Mouse (Mus musculus): Measurements from ENCODE around the gene Bax.
A peak's percentile ranks its signal among the peaks of the same experiment; 100 is the strongest.
"Not testable (repeated sequence)": the region's sequence is repeated elsewhere in the genome, so short reads cannot be mapped to it uniquely, and the experiment has no call there.

Gene Bax

GRCm38 (mm10) chr7:45466283-45467089, at the start of gene Bax:
TSS of gene Bax (minus strand) at chr7:45466898.
- peak; percentile 98 for DNase-seq

DNA sequence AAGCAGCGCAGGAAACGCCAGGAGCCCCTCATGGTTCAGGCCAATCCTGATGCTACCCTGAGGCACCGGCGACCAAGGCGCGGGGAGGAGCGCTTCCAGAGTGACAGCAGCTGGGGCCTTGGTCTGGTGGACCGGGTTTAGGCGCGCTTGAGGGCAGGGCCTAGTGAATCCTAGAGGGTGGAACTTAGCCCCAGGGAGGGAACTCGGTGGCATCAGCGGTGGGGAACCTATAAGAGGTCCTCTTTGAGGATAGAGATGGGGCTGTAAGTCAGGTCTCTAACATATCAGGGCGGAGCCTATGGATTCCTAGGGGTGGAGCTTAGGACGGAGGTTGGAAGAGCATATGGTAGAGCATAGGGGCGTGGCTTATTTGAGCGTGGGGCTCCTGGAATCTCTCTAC, 48.7 kb upstream of the Bax start:
- no peak for DNase-seq

- DNase-seq: no peak
These were observed 47.7 kb upstream of the Bax start for GRCm38 (mm10) chr7:45514411-45514810.

DNA sequence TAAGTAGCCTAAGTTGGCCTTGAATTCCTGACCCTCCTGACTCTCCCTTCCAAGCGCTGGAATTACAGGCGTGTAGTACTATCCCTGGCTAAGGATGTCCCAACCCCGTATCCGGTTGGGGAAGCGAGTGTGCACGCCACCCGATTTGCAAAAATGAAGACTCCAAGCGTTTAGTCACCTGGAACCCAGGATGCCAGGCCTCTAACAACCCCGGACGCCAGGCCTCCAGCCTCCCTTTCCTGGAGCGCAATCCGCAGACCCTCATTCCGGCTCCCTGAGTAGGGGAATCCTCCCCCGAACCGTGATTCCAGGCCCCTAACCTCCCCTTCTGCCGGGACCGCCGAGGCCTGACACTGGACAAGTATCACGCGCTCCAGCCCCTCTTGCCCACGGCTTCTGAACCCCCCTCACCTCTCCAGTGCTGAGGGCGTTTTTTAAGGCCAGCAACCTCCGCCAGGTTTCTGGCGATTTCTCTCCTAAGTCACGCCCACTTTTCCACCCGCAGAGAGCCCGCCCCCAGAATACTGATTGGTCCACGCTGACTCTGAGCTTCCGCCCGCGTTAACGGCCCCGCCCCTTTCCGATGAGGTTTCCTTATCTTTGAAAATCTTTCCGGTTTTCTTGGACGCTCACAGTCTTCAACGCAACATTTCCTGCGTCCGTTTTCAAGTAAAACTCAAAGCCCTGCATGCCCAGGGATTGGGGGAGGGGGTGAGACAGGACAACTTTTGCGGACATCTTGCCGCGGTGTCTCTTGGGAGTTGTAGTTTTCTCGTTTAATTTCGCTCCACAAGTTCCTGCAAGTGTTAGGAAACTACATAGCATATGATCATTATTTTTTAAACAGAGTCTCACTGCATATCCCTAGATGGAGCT, 43.5 kb upstream of the Bax start, which contains the start of gene Nucb1:
TSS of gene Nucb1 (minus strand) at position 495 of the 876 bp plus-strand sequence.
- peak; percentile 88 for DNase-seq

- no peak for DNase-seq
These were observed 42.6 kb upstream of the Bax start for GRCm38 (mm10) chr7:45509181-45509882.

DNA sequence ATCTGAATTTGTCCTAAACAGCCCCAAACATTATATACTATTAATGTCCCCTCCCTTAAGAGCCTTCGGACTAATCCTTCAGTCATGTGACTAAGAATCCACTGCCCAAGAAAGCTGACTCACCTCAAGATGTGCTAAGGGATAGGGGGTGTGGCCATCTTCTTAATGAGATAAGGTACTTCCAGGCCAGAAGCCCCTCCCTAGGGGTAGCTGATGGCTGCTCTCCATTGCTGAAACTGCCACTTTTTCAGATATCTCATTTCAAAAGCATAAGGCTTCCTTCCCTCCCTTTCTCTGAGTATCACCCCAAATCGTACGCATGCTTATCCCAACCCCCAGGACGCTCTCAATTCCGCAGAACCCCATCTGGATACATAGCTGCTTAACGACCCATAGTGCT, 41.9 kb upstream of the Bax start:
- no peak for DNase-seq

DNA sequence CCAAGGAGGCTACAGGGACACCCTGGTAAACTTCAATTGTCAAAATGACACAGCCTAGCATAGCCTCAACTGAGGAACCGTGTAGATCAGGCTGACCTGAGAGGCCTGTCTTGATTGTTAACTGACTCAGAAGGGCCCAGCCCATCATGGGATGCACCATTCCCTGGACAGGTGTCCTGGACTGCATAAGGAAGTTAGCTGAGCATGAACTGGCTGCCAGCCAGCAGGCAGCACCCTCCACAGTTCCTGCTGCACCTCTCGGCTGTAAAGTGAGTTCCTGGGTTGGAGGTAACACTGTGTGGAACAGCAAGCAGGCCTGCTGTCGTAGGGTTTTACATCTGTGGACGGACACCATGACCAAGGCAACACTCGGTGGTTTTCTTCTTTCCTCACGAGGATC, 40.9 kb upstream of the Bax start:
- no peak for DNase-seq

GRCm38 (mm10) chr7:45498427-45498826, 31.7 kb upstream of the Bax start:
- no peak for DNase-seq

- DNase-seq: no peak
These were observed 27.9 kb upstream of the Bax start for GRCm38 (mm10) chr7:45494548-45494947.

DNA sequence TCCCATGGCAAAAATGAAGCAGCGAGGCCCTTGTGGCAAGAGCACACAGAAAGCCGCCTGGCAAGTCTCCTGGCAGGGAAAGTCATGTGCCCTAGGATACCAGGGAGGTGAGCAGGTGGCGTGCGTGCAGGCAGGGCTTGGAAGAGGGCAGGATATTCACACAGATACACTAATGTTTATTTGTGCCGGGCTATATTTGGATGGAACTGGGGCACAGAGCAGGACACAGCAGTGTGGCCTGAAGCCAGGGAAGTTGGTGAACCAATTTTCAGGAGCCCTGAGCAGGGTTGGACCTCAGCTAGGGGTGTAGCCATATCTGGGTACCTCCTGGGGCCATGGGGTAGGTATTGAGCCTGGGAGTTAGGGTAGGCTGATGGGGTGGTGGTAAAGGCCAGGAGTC, 26.3 kb upstream of the Bax start:
- DNase-seq: peak; percentile 77

- no peak for DNase-seq
These were observed 25.6 kb upstream of the Bax start for GRCm38 (mm10) chr7:45492225-45492844.

DNA sequence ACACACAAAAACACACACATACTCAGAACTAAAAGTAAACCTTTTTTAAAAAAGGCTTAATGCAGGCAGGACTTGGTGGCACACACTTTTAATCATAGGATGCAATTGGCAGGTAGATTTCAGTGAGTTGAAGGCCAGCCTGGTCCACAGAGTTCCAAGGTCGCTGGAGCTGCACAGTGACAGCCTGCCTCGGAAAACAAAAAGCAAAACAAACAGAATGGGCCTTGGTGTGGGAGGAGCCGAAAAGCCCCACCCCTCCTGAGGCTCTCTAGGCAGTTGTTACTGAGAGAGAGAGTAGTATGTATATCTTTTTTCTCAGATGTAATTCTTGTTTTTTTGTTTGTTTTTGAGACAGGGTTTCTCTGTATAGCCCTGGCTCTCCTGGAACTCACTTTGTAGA, 24.6 kb upstream of the Bax start:
- DNase-seq: no peak

GRCm38 (mm10) chr7:45490822-45491221, 24.1 kb upstream of the Bax start:
- DNase-seq: no peak

DNA sequence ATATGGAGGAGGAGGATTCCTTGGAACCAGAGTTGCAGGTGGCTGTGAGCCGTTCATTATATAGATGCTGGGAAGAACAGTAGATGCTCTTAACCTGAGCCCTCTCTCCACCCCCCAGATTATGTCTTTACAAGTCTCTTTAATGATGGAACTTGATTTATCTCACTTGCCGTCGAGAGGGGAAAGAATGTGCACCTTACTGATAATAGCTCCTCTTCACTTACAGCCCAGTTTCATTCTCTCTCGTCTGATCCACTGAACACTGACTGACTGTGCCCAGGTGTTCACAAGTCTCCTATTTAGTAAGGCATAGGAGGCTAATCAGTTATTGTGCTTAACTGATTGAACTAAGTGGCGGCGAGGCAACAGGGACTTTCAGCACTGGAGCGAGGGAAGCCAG, 22.9 kb upstream of the Bax start:
- DNase-seq: no peak

- peak; percentile 58 for DNase-seq
These were observed 21.9 kb upstream of the Bax start, which contains the start of gene Dhdh for GRCm38 (mm10) chr7:45488293-45489204. TSS of gene Dhdh (minus strand) at chr7:45488805.

DNA sequence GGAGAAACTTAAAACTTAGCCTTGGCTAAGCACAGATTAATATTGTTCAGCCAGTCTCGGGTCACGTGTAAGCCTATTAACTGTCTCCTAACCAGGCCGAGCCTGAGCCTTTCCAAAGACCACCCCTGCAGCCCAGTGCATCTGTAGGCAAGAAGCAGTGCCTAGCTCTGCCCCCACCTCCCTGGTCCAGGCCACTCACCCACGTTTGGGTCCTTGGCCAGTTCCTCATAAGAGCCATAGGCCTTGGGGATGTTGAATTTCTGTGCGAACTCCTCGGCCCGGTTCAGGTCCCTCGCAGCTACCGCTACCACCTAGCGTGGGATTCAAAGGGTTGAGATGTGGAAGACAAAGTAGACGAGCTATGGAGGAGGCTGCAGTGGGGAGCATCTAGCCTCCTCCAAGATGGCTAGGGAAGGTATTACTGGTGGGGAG, 21.2 kb upstream of the Bax start:
- DNase-seq: no peak

- no peak for DNase-seq
These were observed 20.2 kb upstream of the Bax start, which contains the start of gene Gm45808 for GRCm38 (mm10) chr7:45486761-45487415. TSS of gene Gm45808 (minus strand) at chr7:45486811.

- DNase-seq: no peak
These were observed 19.5 kb upstream of the Bax start for GRCm38 (mm10) chr7:45486158-45486557.

DNA sequence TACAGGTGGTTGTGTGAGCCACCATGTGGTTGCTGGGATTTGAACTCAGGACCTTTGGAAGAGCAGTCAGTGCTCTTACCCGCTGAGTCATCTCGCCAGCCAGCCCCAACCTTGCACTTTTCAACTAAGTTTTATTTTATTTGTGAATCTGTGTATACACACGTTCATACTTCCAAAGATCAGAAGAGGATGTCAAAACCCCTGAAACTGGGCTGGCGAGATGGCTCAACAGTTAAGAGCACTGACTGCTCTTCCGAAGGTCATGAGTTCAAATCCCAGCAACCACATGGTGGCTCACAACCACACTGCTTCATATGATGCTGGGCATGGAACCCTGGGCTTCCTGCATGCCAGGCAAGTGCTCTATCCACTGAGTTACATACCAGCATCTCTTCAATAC, 18.3 kb upstream of the Bax start:
- not testable (repeated sequence) for DNase-seq

DNA sequence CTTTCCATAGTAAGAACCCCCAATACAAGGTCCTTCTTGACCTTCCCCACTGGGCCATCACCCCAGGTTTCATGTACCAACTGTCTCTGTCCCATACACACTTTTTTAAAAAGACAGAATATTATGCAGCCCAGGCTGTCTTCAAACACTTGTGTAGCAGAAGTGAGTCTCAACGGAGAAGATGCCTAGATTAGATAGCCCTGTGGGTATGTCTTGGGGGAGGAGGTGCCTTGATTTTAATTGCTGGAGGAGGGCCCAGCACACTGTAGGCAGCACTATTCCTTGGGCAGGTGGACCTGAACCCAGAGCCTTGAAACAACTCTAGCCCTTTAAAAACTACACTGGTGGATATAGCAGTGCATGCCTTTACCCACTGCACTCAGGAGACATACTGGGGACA, 15.5 kb upstream of the Bax start:
- DNase-seq: no peak

DNA sequence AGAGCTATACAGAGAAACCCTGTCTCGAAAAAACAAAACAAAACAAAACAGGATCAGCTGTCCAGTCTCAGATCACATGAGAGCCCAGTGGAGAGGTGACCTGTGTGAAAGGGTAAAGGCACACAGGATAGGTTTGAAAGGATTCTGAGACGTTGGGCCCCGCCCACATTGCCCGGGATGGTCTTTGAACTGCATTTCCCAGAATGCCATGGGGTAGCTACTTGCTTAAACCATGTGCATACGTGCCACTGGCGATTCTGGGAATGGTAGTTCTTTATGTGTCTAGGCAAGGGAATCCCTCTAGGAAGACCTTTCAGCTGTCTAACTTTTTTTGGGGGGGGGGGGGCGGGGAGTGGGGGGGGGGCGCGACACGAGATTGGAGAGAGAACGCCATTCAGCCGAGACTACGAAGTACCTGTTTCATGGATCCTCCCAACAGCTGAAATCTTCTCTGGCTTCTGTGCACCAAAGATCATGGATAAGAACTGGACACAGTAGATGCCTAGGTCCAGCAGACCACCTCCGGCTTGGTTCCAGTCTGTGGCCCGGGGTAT, 14.8 kb upstream of the Bax start, which contains the start of gene Tulp2:
TSS of gene Tulp2 (plus strand) at position 504 of the 554 bp plus-strand sequence.
- no peak for DNase-seq
